Mouse (Mus musculus): ENCODE measurements at regions not wholly inside any gene's neighbourhood (a gene's known extent, or its start where the extent isn't known, plus 50 kb on each side); places are given as distances from the start of the nearest gene placed in this dataset.
A peak's percentile ranks its signal among the peaks of the same experiment; 100 is the strongest.

- Histone ChIP-seq H3K4me1 (ENCODE audit: control insufficient read depth, insufficient read depth, low read length) (no peaks in the 10 kb centered on the region), H3K4me3 (ENCODE audit: low read depth, low read length) (no peak overlapping the region), H3K9me3 (replicated peaks; ENCODE audit: control insufficient read depth, low read length) (no peaks in the 10 kb centered on the region), H3K27ac (ENCODE audit: low read depth, low read length) (no peak overlapping the region), H3K9ac (ENCODE audit: low read length) (no peak overlapping the region), H3K27me3 (replicated peaks; ENCODE audit: control insufficient read depth, insufficient read depth, low read length) (no peaks in the 10 kb centered on the region), H3K4me2 (ENCODE audit: low read length) (no peak overlapping the region), H3K36me3 (ENCODE audit: control insufficient read depth, insufficient read depth, low read length) (no peaks in the 10 kb centered on the region)
- WGBS = 73% methylated on average over 3 of the region's 3 CpGs
- peak; percentile 20 for DNase-seq (ENCODE audit: low spot score)
- no peak for ATAC-seq
These were observed 1288.1 kb downstream of the D3Ertd751e start for GRCm38 (mm10) chr3:43030411-43030991.

GRCm38 (mm10) chr3:43056344-43056743 lies 1313.9 kb downstream of the D3Ertd751e start:
- no peak for ATAC-seq

More at GRCm38 (mm10) chr3:43056344-43056743, 1313.9 kb downstream of the D3Ertd751e start:
- WGBS = 76% methylated on average over 2 of the region's 2 CpGs
- no peak overlapping the region for H3K27ac ChIP-seq (ENCODE audit: low read depth, low read length)
- H3K4me3 ChIP-seq (ENCODE audit: low read depth, low read length) = no peak overlapping the region
- H3K4me2 ChIP-seq (ENCODE audit: low read length) = no peak overlapping the region
- H3K4me1 ChIP-seq (ENCODE audit: control insufficient read depth, insufficient read depth, low read length) = no peaks in the 10 kb centered on the region
- H3K36me3 ChIP-seq (ENCODE audit: control insufficient read depth, insufficient read depth, low read length) = no peaks in the 10 kb centered on the region
- H3K9me3 ChIP-seq (replicated peaks; ENCODE audit: control insufficient read depth, low read length) = no peaks in the 10 kb centered on the region
- no peak overlapping the region for H3K9ac ChIP-seq (ENCODE audit: low read length)
- DNase-seq (ENCODE audit: low spot score) = no peak
- H3K27me3 ChIP-seq (replicated peaks; ENCODE audit: control insufficient read depth, insufficient read depth, low read length) = no peaks in the 10 kb centered on the region
